ENCODE assay signal across 8 mouse cellular contexts in the genomic region with DNA sequence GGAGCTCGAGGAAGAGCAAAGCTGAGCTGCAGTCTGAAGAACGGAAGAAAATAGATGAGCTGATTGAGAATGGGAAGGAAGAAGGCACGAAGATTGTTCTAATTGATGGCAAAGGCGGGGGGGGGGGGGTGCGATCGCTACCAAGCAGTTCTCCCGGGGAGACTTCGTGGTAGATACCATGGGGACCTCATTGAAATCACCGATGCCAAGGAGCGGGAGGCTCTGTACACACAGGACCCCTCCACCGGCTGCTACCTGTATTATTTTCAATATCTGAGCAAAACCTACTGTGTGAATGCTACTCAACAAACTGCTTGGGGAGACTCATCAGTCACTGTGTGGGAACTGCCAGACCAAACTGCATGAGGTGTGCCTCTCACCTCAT. TPM values are rescaled to one million over a fixed set of nuclear protein-coding genes. Genes with fewer than 3 reads are reported as not detected.
DNase-seq lines count a peak whose midpoint lies in the region; ATAC-seq lines count a peak whose summit lies in the region.
"Had no signal": no experiment of that assay in that cellular context is flagged by ENCODE, and none has a peak within 500 bp of the region (broad histone marks: within the 10 kb centered on the region; RNA-seq: fewer than 3 reads in every experiment).

No protein-coding gene starts in this region.

- no peak for DNase-seq in kidney, postnatal 14 days
- DNase-seq in forebrain, embryonic 14.5 days (ENCODE audit: low spot score) = no peak
- DNase-seq in thymus, adult 18-20 months = no peak
- DNase-seq in adrenal gland, postnatal 4 days (ENCODE audit: low spot score in 2 of 2) = no peak

- H3K9me3 ChIP-seq in kidney, embryonic 16.5 days (ENCODE audit: low read length) = no peaks in the 10 kb centered on the region
- no peaks in the 10 kb centered on the region for H3K9me3 ChIP-seq in forebrain, embryonic 14.5 days (replicated peaks; ENCODE audit: control insufficient read depth, low read length)
- no peaks in the 10 kb centered on the region for H3K9me3 ChIP-seq in hindbrain, embryonic 15.5 days
- no peaks in the 10 kb centered on the region for H3K9me3 ChIP-seq in midbrain, embryonic 16.5 days (replicated peaks; ENCODE audit: control insufficient read depth, low read length, poor library complexity, severe bottlenecking)

- H3K4me3 ChIP-seq in kidney, embryonic 16.5 days (ENCODE audit: low read length) = no peak overlapping the region
- no peak overlapping the region; the same call in 1 of the 2 replicates for H3K4me3 ChIP-seq in forebrain, embryonic 14.5 days (ENCODE audit: low read depth, low read length)
- H3K4me3 ChIP-seq in hindbrain, embryonic 15.5 days = peak overlapping the region; percentile 33; the same call in 1 of the 2 replicates
- no peak overlapping the region for H3K4me3 ChIP-seq in midbrain, embryonic 16.5 days (ENCODE audit: low read depth, low read length)

- peaks cover 5% of the 10 kb centered on the region; the same call in 1 of the 2 replicates for H3K4me1 ChIP-seq in kidney, embryonic 16.5 days (ENCODE audit: insufficient read depth, low read length)
- H3K4me1 ChIP-seq in forebrain, embryonic 14.5 days (ENCODE audit: control insufficient read depth, insufficient read depth, low read length) = no peaks in the 10 kb centered on the region
- H3K4me1 ChIP-seq in hindbrain, embryonic 15.5 days (replicated peaks) = peaks cover 14% of the 10 kb centered on the region
- H3K4me1 ChIP-seq in midbrain, embryonic 16.5 days (ENCODE audit: control insufficient read depth, insufficient read depth, low read length) = peaks cover 4% of the 10 kb centered on the region; the same call in 1 of the 2 replicates

- H3K27ac ChIP-seq in kidney, embryonic 16.5 days (ENCODE audit: low read length) = no peak overlapping the region
- H3K27ac ChIP-seq in forebrain, embryonic 14.5 days (ENCODE audit: low read depth, low read length) = no peak overlapping the region
- H3K27ac ChIP-seq in hindbrain, embryonic 15.5 days (replicated peaks) = peak overlapping the region; percentile 77
- peak overlapping the region; percentile 56; the same call in 1 of the 2 replicates for H3K27ac ChIP-seq in midbrain, embryonic 16.5 days (ENCODE audit: low read length)
- H3K27ac ChIP-seq: layer of hippocampus, adult 2 months had no signal

- peak overlapping the region; percentile 51 for H3K4me2 ChIP-seq in kidney, embryonic 16.5 days (replicated peaks; ENCODE audit: low read depth, low read length)
- peak overlapping the region; percentile 45 for H3K4me2 ChIP-seq in forebrain, embryonic 14.5 days (ENCODE audit: low read length)
- peak overlapping the region; percentile 56 for H3K4me2 ChIP-seq in hindbrain, embryonic 15.5 days
- H3K4me2 ChIP-seq in midbrain, embryonic 16.5 days (ENCODE audit: low read length) = peak overlapping the region; percentile 61

- H3K36me3 ChIP-seq in kidney, embryonic 16.5 days (ENCODE audit: insufficient read depth, low read length) = no peaks in the 10 kb centered on the region
- no peaks in the 10 kb centered on the region for H3K36me3 ChIP-seq in forebrain, embryonic 14.5 days (ENCODE audit: control insufficient read depth, insufficient read depth, low read length)
- no peaks in the 10 kb centered on the region for H3K36me3 ChIP-seq in hindbrain, embryonic 15.5 days
- H3K36me3 ChIP-seq in midbrain, embryonic 16.5 days (ENCODE audit: control insufficient read depth, insufficient read depth, low read length) = no peaks in the 10 kb centered on the region

- no peaks in the 10 kb centered on the region for H3K27me3 ChIP-seq in kidney, embryonic 16.5 days (ENCODE audit: insufficient read depth, low read length)
- no peaks in the 10 kb centered on the region for H3K27me3 ChIP-seq in forebrain, embryonic 14.5 days (replicated peaks; ENCODE audit: control insufficient read depth, insufficient read depth, low read length)
- 0 out of 2 replicates have a peak, but pooled peaks cover 3% of the 10 kb centered on the region for H3K27me3 ChIP-seq in hindbrain, embryonic 15.5 days
- no peaks in the 10 kb centered on the region for H3K27me3 ChIP-seq in midbrain, embryonic 16.5 days (ENCODE audit: control insufficient read depth, insufficient read depth, low read depth, low read length)

- no peak overlapping the region for H3K9ac ChIP-seq in kidney, embryonic 16.5 days (replicated peaks; ENCODE audit: low read length)
- H3K9ac ChIP-seq in forebrain, embryonic 14.5 days (ENCODE audit: low read length) = peak overlapping the region; percentile 56
- no peak overlapping the region; the same call in 1 of the 2 replicates for H3K9ac ChIP-seq in hindbrain, embryonic 15.5 days
- 0 out of 2 replicates have a peak overlapping the region, but pooled peaks have one; percentile 42 for H3K9ac ChIP-seq in midbrain, embryonic 16.5 days (ENCODE audit: low read depth, low read length)

- 73% methylated on average over 10 of the region's 11 CpGs for WGBS in kidney, embryonic 16.5 days
- 76% methylated on average over 9 of the region's 11 CpGs for WGBS in forebrain, embryonic 14.5 days
- WGBS in hindbrain, embryonic 15.5 days = 43% methylated on average over 10 of the region's 11 CpGs
- WGBS in midbrain, embryonic 16.5 days = 61% methylated on average over 8 of the region's 11 CpGs

- ATAC-seq in kidney, embryonic 16.5 days (ENCODE audit: low FRiP score, low TSS enrichment) = no peak
- 0 out of 2 replicates have a peak, but pooled peaks have one; percentile 18 for ATAC-seq in forebrain, embryonic 14.5 days
- 0 out of 2 replicates have a peak, but pooled peaks have one; percentile 6 for ATAC-seq in hindbrain, embryonic 15.5 days (ENCODE audit: low FRiP score, low read depth)
- ATAC-seq in midbrain, embryonic 16.5 days = no peak

RNA-seq across cellular contexts. Expression of gene Slfn9, which starts 20.0 kb away (rescaled TPM):
- polyA plus RNA-seq in kidney, embryonic 16.5 days (2015; fragmentation: Nextera tagmentation; extraction: Ambion mirVana) = 18.1 and 18.2 TPM in 2 replicates
- polyA plus RNA-seq in forebrain, embryonic 14.5 days (2014; fragmentation: Nextera tagmentation; extraction: Ambion mirVana) = 5.1 and 5.9 TPM in 2 replicates
- 2.6 and 3.6 TPM in 2 replicates for polyA plus RNA-seq in hindbrain, embryonic 15.5 days (2015; fragmentation: Nextera tagmentation; extraction: Ambion mirVana)
- polyA plus RNA-seq in midbrain, embryonic 16.5 days (2015; fragmentation: Nextera tagmentation; extraction: Ambion mirVana) = 1.7 and 1.9 TPM in 2 replicates
- total RNA-seq in adrenal gland, postnatal 4 days (2021) = 10 to 100 TPM; 15.7 to 18.1 TPM

RNA-seq across cellular contexts. Expression of gene Slfn5, which starts 20.4 kb away (rescaled TPM):
- 7.8 and 9.6 TPM in 2 replicates for polyA plus RNA-seq in kidney, embryonic 16.5 days (2015; fragmentation: Nextera tagmentation; extraction: Ambion mirVana)
- polyA plus RNA-seq in forebrain, embryonic 14.5 days (2014; fragmentation: Nextera tagmentation; extraction: Ambion mirVana) = 0.41 and 0.52 TPM in 2 replicates
- 1.5 and 1.9 TPM in 2 replicates for polyA plus RNA-seq in hindbrain, embryonic 15.5 days (2015; fragmentation: Nextera tagmentation; extraction: Ambion mirVana)
- 1.4 and 1.6 TPM in 2 replicates for polyA plus RNA-seq in midbrain, embryonic 16.5 days (2015; fragmentation: Nextera tagmentation; extraction: Ambion mirVana)
- 10 to 100 TPM; 25.0 to 25.4 TPM for total RNA-seq in adrenal gland, postnatal 4 days (2021)

RNA-seq across cellular contexts. Expression of gene Slfn8, which starts 49.0 kb away (rescaled TPM):
- 0.40 and 0.61 TPM in 2 replicates for polyA plus RNA-seq in kidney, embryonic 16.5 days (2015; fragmentation: Nextera tagmentation; extraction: Ambion mirVana)
- 0.13 and 0.30 TPM in 2 replicates for polyA plus RNA-seq in forebrain, embryonic 14.5 days (2014; fragmentation: Nextera tagmentation; extraction: Ambion mirVana)
- 0.25 and 0.41 TPM in 2 replicates for polyA plus RNA-seq in hindbrain, embryonic 15.5 days (2015; fragmentation: Nextera tagmentation; extraction: Ambion mirVana)
- 0.09 and 0.14 TPM in 2 replicates for polyA plus RNA-seq in midbrain, embryonic 16.5 days (2015; fragmentation: Nextera tagmentation; extraction: Ambion mirVana)
- 1 to 10 TPM in 1 of 2 experiments, under 1 TPM in 1; 0.84 to 1.3 TPM for total RNA-seq in adrenal gland, postnatal 4 days (2021)

Comparison
In these comparisons a context has a peak if more than half of its experiments do, and no peak if none do; other contexts are left out.
1. ATAC-seq: peak in forebrain, embryonic 14.5 days (single experiment) and hindbrain, embryonic 15.5 days (single experiment); none in kidney, embryonic 16.5 days (single experiment) and midbrain, embryonic 16.5 days (single experiment).
2. H3K27ac ChIP-seq: peak in hindbrain, embryonic 15.5 days (single experiment) and midbrain, embryonic 16.5 days (single experiment); none in kidney, embryonic 16.5 days (single experiment) and forebrain, embryonic 14.5 days (single experiment).
3. H3K9ac ChIP-seq: peak in forebrain, embryonic 14.5 days (single experiment) and midbrain, embryonic 16.5 days (single experiment); none in kidney, embryonic 16.5 days (single experiment) and hindbrain, embryonic 15.5 days (single experiment).
4. Peak in every context shown above with its lines, with median percentiles within 50 percentile points of each other: H3K4me2 ChIP-seq.